Mouse (Mus musculus) cerebellum, adult 11 months (tissue): Measurements from ENCODE around the gene Ccser1.

Experiments used
- DNase-seq: peaks from one replicate; pipeline ENCODE4 v3.0.0; 2022

The Ccser1 gene

DNA sequence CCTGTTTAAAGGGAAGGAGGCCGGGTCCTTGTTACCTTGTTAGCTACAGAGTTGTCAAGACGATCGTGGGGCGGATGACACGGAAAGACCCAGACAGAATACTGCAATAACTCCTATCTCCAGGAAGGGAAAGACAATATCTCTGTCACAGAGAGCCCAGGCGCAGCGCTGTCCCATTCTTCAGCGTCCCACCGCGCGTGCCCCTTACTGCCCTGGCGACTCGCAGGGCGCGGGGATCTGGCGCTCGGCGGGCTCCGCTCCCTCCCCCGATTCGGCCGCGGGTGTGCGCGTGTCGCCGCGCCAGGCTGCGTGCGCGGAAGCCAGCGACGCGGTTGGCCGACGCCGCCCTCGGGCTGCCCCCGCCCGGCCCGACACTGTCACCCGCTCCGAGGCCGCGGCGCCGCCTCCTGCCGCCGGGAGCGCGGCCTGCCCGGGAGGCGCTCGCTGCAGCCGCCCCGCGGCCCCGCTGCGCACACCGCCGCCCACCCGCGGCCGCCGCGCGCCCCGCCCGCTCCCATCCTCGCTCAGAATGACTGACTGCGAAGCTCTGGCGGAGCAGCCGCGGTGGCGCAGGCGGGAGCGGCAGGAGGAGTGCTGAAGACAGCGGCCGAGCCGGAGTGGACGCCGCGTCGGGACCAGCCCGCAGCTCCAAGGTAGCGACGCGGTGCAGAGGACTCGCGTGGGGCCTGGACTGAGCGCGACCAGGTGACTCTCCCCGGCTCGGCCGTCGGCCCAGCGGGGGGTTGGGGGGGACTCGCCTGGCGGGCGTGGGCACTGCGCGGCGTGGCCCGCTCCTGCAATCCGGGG, at the start of gene Ccser1:
TSS of gene Ccser1 (plus strand) at position 376 of the 807 bp plus-strand sequence.
- peak; percentile 82 for DNase-seq

DNA sequence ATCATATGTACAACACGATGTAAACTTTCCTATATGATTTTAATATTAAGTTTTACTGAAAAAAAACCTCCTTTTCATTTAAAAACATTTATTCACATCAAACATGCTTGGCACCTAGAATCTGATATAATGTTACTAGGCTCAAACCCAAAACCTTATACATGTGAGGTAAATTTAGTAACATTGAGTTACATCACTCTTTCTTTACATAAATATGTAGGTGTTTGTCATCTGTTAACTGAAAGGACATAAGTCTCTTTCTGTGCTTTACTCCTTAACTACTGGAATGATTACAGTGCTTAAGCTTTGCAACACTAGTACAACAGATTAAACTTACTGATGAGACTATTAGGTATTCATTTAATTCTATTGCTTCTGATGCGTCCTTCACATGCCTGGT, 43.7 kb upstream of the Ccser1 start:
- DNase-seq = no peak

DNA sequence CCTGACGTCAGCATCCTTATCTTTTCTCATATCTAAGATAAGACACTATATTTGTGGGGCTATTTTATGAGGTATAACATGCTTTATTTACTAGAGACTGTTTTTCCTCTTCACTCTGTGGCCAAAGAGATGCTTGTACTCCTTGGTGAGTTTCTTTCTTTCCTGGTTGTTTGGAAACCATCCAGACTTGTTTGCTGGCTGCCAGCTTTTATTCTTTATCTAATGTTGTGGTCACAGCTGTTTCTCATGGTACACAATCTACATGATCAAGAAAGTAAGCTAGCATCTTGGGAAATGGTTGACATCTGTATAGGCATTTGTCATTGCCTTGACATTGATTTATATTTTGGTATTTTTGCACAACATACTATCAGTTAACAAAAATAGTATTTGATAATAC, 37.1 kb upstream of the Ccser1 start:
- DNase-seq = no peak

DNA sequence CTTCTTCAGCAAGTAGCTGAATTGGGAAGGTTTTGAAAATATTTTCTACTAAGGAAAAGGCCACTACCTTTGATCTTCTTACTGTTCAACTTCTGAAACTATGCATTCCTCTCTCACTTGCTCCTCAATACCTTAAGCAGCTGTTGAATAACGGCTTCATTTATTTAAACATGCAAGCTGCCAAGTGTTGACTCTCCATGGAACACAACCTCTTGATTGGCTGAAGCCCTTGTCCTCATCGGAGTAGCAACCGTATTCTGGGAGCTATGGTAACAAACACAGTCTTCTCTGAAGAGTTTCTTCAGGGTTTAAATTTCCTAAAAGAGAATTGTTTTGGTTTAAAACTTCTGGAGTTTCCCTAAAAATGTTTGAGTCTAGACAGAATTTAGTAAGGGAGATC, 27.2 kb upstream of the Ccser1 start:
- no peak for DNase-seq

DNA sequence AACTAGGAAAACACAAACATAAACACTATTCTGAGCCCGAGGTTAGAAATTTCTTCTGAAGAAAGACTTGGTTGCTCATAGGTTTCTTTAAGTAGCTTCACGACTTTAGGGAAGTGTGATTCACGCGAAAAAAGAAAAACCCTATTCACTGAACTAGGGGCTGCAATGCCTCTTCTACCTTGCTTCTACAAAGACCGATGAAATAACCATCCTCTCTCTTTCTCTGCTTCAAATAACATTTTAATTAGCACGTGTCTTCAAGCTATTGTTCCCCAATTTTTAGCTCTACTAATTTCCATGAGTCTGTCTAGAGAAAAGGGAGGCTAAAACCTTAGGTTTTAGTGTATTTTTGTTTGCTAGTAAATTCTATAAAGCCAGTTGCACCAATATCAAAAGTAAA, 25.5 kb upstream of the Ccser1 start:
- DNase-seq = no peak

DNA sequence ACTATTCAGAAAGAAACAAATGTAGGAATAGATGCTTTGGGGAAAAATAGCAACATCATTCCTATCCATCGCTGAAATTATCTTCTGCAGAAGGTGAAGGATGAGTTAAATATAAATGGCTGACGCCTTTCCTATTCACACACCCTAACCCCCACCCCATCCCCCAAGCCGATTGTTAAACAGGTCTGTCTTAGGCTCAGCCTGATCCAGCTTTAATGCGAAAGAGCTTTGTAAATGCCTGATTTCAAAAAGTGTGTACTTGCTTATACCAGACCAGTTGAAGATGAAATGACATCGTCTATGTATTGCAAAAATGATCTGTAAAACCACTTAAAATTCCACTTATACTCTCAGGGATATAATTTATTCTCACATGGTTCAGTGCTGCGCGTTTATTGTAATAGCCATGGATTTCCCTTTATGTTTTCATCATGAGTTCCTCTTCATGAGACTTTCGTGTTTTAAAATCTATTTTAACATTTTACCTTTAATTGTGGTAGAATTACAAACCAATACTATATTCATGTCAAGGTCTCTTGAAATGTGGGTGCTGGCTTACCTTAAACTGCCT, 25.0 kb upstream of the Ccser1 start:
- no peak for DNase-seq

DNA sequence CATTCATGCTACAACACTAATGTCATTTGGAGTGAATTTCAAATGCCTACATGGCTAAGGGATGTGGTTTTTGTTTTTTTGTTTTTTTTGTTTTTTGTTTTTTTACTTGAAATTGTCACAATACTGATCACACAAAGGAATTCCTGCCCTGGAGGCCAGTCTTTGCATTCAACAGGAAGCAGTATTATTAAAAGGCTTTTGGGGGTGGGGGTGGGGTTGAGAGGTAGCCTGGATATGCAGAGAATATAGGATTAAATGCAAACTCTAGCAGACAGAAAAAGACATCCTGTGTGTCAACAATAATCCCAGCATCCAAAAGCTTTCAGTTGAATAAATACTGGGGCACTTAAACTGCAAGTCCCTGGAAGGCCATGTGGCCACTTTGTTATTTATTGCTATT, 24.4 kb upstream of the Ccser1 start:
- no peak for DNase-seq

DNA sequence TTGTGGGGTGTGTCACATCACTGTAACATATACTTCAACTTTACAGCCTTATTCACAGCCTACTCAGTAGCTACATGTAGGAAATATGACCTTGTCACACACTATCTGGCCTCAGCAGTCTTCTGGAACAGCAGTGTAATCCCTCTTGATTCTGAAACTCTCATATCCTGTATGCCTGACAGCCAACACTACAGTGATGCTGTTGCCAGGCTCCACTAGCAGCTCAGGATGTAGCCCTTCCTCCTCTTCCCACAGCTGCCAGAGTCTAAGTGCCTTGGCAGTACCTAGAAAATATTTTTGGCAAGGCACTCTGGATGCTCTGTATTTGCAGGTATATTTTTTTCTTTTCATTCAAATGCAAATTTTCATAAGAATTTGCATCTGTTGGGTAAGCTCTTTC, 18.0 kb upstream of the Ccser1 start:
- no peak for DNase-seq

DNA sequence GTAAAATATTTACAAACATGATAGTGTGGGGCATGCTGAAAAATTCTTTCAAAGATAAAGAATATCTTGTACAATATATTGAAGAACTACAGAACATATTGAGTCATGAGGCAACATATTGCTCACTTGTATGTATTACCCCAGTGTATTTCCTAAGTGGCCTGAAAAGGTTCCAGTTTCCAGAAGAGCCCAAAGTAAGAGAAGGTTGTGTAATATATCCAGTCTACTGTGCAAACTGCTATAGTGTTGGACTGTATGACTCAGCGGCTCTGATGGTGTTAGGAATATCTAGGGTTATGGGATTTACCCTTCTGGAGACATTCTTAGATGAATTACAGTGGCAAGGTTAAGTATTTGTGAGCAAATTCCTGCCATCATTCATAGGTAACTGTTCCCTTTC, 13.2 kb upstream of the Ccser1 start:
- no peak for DNase-seq

DNA sequence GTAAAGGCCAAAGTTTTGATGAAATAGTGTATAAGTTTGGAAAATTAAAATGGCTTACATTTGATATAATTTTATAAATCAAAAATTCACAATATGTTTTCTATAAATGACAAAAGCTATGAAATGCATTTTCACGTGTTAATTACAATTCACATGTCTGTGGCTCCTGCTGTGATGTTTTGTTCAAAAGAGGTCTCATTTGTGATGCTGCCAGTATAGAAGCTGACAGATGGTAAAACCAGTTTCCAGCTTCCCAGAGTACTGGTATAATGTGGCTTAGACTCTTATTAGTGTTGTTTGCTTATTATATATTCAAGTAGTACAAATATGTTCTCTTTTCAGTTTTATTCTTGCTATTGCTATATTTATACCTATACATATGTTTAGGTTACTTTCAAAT, 4.0 kb upstream of the Ccser1 start:
- DNase-seq = no peak

DNA sequence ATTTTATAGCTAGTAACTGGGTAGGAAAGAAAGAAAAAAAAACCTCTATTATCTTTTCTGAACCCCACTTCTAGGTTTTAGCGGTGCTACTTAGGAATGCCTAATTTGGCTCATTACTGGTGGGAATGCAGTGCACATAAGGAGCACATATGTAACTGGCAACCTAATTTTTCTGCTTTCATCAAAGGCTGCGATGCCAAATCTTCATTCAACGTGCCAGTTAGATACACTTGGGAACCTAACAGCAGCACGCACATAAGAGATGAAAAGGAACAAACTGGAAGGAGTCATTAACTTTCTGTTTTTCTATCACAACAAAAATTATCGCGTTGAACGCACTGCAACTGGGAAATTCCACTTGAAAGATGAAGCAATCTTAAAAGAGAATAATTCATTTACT, 2.6 kb upstream of the Ccser1 start:
- no peak for DNase-seq

DNA sequence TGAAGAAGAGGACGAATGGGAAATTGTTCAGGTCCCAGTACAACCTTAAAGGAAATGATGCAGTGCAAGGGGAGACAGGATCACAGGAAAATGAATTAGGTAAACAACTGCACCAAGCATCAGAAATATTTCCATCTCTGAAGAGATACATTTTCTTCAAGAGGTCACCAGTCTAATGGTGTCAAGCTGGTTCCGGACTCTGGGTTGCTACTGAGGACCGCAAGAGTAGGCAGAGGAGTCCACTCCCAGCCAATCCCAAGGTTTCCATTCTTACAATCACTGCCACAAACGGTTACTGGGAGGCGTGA, 529 bp upstream of the Ccser1 start:
- DNase-seq = no peak

DNA sequence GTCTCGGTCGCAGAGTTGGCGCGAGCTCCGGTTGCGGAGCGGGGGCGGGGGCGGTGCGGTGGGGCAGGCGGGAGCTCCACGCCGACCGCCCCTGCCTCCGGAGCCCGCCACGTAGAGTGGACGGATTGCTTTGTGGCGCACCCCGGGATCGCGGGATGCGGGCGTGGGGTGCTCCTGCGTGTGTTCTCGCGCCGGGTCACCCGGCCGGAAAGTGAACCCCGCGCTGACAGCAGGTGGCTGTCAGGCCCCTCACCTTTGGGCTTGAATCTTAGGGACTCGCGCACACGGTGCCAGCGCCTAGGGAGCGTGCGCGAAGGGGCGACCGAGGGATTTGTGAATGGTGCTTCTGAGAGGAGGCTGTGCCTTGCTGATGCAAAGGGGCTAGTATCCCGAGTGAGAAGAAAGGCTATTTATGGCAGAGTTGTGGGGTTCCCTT, 650 bp downstream of the Ccser1 start:
- DNase-seq = no peak

DNA sequence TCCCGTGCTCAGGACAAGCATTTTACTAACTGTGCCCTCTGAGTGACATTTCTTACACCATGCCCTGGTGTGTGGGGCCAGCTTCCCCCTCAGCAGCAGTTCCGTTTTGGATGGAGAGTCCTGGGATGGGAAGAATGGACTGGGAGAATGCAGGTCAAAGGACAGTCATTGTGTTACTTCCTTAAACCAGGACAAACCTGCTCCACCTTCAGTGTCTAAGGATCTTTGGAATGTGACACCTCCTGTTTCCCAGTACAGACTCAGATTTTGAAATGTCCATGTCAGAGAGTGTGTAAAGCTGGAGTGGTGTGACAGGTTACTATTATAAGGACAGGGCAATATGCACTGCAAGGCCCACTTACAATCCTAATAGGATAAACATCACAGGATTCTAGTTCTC, 8.9 kb downstream of the Ccser1 start:
- DNase-seq = no peak

DNA sequence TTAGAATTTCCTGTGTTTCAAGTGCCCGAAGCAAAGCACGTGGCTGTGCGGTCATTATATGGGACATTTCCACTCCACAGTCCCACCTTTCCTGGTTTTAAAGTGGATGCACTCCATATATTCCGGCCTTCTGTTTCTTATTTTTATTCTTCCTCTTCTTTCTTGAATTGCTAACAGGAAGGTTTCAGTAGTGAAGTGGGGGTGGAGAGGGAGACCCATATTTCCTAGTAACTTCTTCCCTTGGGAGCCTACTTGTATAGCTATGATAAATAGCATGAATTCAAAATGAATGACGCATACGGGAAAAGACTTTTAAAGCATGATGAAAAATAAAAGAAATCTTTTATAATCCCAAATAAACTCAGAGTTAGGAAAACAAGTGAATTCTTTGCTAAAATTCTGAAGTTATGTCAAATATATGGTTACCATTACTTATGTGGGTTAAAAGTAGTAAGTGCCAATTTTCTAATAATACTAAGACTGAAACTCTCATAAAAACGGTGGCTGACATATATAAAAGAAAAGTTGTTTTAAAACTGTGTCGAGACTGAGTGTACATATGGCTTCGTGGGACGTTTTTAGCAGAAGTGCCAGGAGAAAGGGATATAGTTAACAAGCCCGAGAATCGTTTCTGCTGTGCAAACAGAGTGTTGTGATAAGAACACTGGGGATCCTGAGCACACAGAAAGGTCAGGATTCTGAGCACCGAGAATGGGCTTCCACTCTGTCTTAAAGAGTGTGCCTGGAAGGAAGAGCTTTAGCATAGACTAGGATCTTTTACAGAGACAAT, 11.7 kb downstream of the Ccser1 start:
- DNase-seq = no peak

DNA sequence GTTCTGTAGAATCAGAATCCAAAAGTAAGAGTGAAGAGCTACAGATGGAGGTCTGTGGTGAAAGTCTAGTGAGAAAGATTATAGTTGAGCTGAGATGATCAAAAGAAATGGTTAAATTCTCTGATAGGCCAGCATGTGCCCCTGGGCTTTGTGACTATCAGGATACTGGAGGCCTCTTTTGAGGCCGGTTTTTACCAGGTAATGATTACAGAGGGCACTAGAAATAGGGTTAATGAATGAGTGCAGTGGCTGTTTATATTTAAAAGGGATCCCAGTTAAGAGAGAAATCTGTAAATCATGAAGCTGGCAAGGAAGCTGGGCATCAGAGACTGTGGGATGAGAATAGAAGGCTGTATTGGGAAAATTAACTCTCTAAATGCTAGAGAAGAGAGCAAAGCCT, 23.2 kb downstream of the Ccser1 start:
- no peak for DNase-seq

DNA sequence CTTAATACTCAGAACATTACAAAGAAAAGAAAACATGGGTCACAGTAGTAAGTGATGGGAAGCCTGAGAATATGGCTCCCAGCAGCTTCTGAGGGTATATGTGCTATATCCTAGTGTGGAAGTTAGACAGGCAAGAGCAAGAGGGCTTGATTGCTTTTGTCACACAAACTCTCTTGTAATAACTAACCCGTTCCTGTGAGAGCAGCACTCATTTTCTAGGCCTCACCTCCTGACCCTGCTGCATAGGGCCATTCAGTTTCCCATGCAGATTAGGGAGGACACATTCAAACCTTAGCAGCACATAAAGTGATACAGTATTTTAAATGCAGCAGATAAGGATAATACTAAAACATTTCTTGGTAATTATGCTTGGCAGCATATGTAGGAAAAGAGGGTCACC, 25.9 kb downstream of the Ccser1 start:
- no peak for DNase-seq

DNA sequence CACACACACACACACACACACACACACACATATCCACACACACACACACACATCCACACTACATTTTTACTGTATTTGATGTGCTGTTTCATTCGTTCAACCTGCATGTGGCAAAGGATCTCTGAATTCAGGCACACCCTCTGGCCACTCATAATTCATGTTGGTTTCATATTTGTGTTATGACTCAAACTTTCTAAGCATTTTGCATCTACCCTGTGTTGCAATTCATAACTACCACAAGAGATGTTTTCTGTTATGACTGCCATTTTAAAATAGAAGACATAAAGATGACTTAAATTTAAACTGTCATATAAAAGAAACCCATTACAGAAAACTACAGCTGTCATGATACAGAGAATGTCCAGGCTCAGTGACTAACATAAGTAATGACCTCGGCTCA, 26.5 kb downstream of the Ccser1 start:
- DNase-seq = no peak

DNA sequence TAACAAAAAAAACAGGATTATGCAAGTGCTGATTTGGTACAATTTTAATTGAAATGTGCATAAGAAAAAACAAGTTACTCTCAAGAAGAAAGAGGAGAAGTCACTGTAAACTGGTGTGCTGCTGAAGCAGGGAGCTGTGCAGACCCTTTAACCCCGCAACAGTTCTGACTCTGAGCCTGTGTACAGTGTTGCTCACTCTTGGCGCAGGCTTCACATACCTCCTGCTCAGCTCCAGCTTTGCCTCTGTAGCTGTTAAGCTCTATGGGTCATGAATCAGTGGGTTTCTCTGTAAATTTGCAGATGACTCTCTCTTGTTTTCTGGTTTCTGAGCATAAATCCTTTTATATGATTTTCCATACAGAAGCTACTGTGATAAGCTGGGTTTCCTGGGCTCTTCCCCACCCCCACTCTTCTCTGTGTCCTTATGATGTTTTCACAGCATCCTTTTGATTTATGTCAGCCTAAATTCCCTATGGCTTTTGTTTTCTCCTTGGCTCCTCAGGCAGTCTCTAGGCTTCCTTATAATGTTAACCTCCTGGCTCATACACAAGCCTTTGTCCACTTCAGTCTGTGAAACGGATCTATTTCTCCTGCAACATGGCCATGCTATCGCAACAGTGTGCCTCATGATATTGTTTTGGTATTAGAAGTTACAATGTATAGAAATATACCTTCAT, 30.1 kb downstream of the Ccser1 start:
- no peak for DNase-seq

DNA sequence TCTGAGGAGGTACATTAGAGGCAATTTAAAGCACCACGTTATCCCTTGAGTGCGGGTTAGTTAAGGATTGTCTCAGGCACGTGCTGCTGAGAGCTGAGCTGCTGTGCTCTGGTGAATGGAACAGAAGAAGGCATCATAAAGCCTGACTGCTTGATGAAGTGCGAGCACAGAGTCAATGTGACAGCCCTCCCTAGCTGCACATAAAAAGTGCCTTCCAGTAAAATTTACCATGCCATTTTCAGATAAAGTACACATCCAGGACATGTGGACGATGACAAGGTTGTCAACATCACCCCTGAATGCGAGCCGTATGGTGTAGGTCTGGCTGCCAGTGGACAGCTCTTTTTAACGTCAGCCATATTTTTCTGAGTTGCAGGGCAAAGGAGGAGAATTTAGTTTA, 35.6 kb downstream of the Ccser1 start:
- DNase-seq = no peak

DNA sequence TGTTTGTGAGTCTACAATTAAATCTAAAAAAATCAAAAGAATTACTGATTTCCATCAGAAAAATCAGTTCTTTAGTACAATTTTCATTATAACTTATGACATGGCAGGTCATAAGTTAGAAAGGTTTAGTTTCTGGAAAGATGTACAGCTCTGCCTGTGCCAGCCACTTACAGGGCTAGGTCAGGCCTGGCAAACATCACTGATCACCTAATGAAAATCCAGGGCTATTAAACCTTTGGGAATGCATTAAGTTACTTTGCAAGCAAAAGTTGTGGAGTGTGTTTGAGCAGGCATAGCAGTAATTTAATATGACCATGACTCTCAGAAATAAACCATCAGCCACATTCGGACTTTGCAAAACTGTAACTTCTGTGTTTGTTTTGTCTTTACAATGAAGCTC, 36.4 kb downstream of the Ccser1 start:
- DNase-seq = no peak

DNA sequence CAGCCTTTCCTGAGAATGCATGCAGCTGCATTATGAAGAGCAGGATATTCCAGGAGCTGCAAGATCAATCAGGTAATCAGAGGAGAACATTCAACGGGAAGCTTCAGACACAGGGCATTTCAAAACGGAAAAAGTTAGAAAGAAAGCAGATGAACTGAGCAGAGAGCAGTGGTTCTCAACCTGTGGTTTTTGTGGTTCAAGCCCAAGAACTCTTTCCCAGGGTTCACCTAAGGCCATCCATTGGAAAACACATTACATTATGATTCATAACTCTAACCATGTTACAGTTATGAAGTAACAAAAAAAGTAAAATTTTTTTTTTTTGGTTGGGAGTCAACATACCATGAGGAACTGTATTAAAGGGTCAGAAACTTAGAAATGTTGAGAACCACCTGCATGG, 37.6 kb downstream of the Ccser1 start:
- DNase-seq = no peak

DNA sequence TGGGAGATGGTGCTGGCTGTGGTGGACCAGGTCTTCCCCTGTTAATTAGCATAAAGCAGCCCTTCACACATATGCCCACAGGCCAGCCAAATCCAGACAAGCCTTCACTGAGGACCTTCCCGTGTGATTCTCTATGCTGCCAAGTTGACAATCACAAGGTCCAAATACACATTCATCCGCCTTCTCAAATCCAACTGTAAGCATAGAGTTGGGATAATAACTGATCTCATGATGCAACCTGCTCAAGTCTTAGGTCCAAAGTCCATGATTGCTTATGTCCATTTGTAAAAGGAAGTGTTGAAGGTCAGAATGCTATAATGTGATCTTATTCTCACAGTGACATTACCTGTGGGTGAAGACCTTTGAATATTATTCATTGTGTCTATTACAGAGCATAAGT, 43.4 kb downstream of the Ccser1 start:
- no peak for DNase-seq

DNA sequence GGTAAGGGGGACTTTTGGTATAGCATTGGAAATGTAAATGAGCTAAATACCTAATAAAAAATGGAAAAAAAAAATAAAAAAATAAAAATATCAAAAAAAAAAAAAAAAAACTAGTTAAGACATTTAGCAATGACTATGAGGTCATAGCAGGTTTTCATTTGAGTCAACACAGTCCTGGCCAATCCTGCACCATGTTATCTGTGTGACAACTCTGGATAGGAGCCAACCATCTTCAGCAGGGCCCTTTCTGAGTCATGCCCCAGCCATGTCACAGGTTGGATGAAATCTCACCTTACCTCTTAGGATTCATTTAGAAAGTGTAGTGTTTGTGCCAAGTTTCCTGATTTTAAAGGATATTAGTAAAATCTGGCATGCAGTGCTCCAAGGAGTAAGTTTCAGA, 45.2 kb downstream of the Ccser1 start:
- no peak for DNase-seq
